Mouse (Mus musculus): Measurements from ENCODE around the gene Fam213a.

The Fam213a gene

DNA sequence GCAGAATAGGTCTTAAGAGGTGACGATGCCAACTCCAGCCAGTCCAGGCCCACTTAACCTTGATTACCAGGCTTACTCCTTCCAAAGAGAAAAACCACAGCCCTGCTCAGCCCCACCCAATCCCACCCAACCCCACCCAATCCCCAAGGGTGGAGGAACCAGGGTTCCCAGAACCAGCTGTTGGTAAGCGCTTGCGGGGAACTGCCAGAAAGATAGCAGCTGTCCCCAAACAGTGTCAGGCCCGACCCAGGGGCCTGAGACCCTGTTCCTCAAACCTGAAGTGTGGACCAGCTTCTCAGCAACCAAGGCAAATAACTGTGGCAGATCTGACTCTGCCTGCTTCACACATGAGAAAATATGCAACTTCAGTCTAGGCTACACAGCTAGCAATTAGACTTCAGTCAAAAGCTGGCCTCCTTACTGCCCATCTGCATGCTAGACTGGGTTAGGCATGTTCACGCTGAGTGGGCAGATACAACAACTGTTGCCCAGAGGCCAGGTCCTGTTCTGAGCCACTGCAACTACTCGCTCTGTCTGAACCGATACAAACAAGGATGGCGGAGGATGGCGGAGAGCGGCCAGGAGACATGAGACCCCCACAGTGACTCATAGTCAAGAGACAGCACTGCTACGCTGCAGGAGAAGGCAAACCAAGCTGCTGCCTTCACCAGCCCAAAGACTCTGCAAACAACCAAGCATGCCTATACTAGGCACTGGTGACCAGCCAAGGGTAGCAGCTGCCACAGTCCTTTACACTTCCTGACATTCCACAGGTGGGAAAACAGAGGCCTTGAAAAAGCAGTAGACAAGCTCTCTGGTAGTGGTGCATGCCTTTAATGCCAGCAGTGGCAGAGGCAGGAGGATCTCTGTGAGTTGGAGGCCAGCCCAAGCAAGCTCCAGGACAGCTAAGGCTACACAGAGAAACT is 51.0 kb downstream of the Fam213a start:
- no peak for DNase-seq

GRCm38 (mm10) chr14:40960237-40960636 is 53.4 kb downstream of the Fam213a start:
- no peak for DNase-seq

DNA sequence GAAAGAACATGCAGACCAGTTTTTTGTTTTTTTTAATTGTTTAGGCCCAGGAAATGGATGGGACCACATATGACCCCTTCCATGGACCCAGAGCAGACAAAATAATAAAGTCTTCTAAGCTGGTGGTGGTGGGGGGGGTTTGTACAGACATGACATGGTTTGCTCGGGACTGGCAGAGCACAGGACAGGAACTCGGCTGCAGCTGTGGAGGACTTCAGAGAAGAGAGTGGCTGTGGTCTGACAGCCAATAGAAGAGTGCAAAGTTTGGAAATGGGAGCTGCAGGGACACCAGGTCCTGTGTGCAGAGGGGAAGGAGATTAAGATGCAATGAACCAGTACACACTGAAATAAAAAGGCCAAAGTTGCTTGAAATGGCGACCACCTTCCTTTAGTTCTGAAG is 54.0 kb downstream of the Fam213a start:
- DNase-seq, result no peak

- no peak for DNase-seq
Observed at GRCm38 (mm10) chr14:40958986-40959381, 54.6 kb downstream of the Fam213a start.

GRCm38 (mm10) chr14:40958083-40958985 is 55.3 kb downstream of the Fam213a start:
- no peak for DNase-seq

- DNase-seq, result no peak
Observed at GRCm38 (mm10) chr14:40957607-40958006, 56.0 kb downstream of the Fam213a start.

- peak; percentile 23 to 30 for DNase-seq
Observed at GRCm38 (mm10) chr14:40956252-40957146, 57.1 kb downstream of the Fam213a start.

DNA sequence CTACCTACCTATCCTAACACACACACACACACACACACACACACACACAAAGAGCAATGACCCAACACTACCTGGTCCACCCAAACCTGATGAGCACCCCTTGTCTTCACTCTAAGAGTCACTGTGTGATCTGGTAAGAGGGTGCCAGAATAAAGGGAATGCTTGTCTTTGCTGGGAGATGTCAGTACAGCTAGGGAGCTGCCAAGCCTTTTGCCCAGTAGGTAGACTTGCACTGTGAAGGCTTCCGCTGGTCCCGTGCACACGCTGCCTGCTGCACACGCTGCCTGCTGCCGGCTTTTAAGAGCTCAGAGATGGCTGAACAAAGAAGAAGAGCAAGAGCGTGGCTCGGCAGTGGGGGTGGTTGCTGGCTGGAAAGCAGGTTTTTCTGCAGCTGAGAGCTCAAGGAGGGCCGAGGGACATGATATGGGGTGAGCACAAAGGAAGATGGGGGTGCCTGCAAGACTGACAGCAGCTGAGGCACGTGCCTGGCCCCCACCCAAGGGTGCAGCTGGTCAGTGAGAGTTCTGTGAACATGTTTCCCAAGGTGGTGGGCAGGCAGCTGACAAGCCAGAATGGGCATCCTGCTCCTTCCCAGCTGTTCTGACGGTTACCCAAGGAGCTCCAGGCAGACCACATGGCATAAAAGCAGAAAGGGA is 57.9 kb downstream of the Fam213a start:
- DNase-seq, result peak; percentile 51 to 64

- no peak for DNase-seq
Observed at GRCm38 (mm10) chr14:40955146-40955545, 58.4 kb downstream of the Fam213a start.

- no peak for DNase-seq
Observed at GRCm38 (mm10) chr14:40953381-40953780, 60.2 kb downstream of the Fam213a start.

- peak in 1 of 2 experiments; percentile 28 for DNase-seq
Observed at GRCm38 (mm10) chr14:40952715-40953114, 60.9 kb downstream of the Fam213a start.

DNA sequence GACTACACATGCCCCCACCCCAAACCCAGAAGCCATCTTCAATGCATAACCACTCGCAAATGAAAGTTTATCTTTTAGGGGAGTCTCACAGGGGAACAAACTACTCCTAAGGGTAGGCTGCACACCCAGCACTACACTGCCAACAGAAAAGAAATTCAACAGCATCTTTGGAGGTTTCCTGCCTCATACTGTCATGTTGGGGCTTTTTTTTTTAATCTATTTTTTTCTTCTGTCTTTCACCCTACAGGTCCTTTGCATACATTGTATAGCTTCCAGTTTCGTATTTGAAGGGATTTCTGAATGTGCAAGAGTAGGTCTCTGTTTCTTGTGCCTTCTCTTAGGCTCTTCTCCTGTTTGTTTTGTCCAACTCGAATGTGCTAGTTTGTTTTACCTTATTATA is 61.3 kb downstream of the Fam213a start:
- DNase-seq, result no peak

DNA sequence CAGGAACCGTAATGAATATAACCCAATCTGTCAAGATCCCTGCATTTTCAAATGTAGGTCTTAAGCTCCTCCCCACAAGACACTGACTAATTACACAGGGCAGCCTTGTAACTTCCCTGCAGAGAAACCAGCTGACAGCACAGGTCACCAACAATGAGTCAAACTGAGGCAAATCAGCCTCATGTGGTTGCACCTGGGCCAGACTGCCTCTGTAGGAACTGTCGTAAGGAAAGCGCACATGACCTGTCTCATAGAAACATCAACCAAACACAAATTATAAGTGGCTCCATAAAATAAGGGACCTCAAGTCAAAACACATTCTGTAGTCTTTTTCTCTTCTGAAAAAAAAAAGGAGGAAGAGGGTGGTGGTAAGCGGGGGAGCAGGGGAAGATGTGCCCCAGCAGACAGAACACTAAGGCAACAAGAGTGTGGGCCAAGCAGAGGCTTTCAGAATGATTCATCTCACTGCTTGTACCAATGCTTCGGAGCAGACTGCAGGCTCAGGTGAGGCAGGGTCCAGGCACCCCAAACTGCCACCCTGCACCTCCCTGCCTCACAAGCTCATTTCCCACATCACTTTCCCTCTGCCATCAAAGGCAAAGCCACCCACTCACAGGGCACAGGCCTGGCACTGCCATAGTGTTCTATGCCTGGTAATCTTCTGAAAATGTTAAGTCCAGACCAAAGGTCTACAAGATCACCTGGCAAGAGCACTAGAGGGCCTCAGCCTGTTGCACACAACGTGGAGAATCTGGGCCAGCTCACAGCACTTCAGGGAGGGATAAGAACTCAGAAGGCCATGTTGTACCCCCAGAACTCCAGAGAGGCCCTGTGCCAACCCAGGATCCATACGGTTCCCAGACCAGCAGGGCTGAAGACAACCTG is 63.6 kb downstream of the Fam213a start:
- no peak for DNase-seq

- DNase-seq, result no peak
Observed at GRCm38 (mm10) chr14:40949047-40949446, 64.5 kb downstream of the Fam213a start.

- no peak for DNase-seq
Observed at GRCm38 (mm10) chr14:40948522-40948921, 65.1 kb downstream of the Fam213a start.

GRCm38 (mm10) chr14:40947431-40948394 is 65.9 kb downstream of the Fam213a start:
- no peak for DNase-seq

DNA sequence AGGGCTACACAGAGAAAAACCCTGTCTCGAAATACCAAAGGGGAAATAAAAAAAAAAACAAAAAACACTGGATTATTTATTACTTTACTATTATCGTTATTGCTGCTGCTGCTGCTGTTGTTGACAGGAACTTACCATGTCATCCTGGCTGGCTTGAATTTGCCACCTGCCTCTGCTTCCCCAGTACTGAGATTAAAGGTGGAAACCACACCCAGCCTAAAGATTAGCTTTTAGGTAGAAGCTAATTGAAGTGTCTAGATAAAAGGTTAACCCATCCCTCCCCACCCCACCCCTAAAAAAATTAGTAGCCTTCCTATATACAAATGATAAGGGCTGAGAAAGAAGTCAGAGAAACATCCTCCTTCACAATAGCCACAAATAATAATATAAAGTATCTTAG is 69.8 kb downstream of the Fam213a start:
- DNase-seq, result no peak

All from cerebellum, postnatal 25 days (tissue).